Mouse (Mus musculus): ENCODE data around the gene Id2. TPM values are rescaled to one million over a fixed set of nuclear protein-coding genes. Genes with fewer than 3 reads are reported as not detected.

The Id2 gene
- polyA plus RNA-seq, 1 experiment from 2014 or later: 111 TPM

GRCm38 (mm10) chr12:25095538-25095937 is 1.4 kb downstream of the Id2 start:
- no peaks in the 10 kb centered on the region for H3K36me3 ChIP-seq
- H3K4me1 ChIP-seq: peaks cover 35% of the 10 kb centered on the region
- ATAC-seq: no peak
- H3K9me3 ChIP-seq (replicated peaks): no peaks in the 10 kb centered on the region
- peak overlapping the region; percentile 45 for H3K9ac ChIP-seq
- H3K4me2 ChIP-seq: peak overlapping the region; percentile 70
- WGBS (ENCODE audit: insufficient replicate concordance): under 1% methylated on average over 19 of the region's 19 CpGs
- H3K27ac ChIP-seq: peak overlapping the region; percentile 27; the same call in 1 of the 2 replicates
- H3K27me3 ChIP-seq (replicated peaks): peaks cover 87% of the 10 kb centered on the region
- H3K4me3 ChIP-seq: peak overlapping the region; percentile 60

GRCm38 (mm10) chr12:25094621-25095521 is 2.1 kb downstream of the Id2 start:
- 6% methylated on average over 22 of the region's 22 CpGs for WGBS (ENCODE audit: insufficient replicate concordance)
- Histone ChIP-seq H3K9ac (peak overlapping the region; percentile 45), H3K4me2 (peak overlapping the region; percentile 70), H3K9me3 (replicated peaks) (no peaks in the 10 kb centered on the region), H3K4me3 (peak overlapping the region; percentile 60), H3K27me3 (replicated peaks) (peaks cover 80% of the 10 kb centered on the region), H3K4me1 (peaks cover 35% of the 10 kb centered on the region), H3K36me3 (no peaks in the 10 kb centered on the region), H3K27ac (peak overlapping the region; percentile 66)
- ATAC-seq: no peak

GRCm38 (mm10) chr12:25093241-25093774 is 3.6 kb downstream of the Id2 start:
- no peaks in the 10 kb centered on the region for H3K36me3 ChIP-seq
- peak overlapping the region; percentile 31 for H3K4me3 ChIP-seq
- H3K4me2 ChIP-seq: peak overlapping the region; percentile 53
- peaks cover 24% of the 10 kb centered on the region for H3K4me1 ChIP-seq
- 35% methylated on average over 11 of the region's 11 CpGs for WGBS (ENCODE audit: insufficient replicate concordance)
- no peak overlapping the region for H3K9ac ChIP-seq
- H3K9me3 ChIP-seq (replicated peaks): no peaks in the 10 kb centered on the region
- peaks cover 65% of the 10 kb centered on the region for H3K27me3 ChIP-seq (replicated peaks)
- ATAC-seq: no peak
- H3K27ac ChIP-seq: no peak overlapping the region

GRCm38 (mm10) chr12:25092751-25093211 is 4.2 kb downstream of the Id2 start:
- ATAC-seq: peak; percentile 6; the same call in 1 of the 2 replicates
- Histone ChIP-seq H3K4me3 (peak overlapping the region; percentile 31; the same call in 1 of the 2 replicates), H3K9ac (no peak overlapping the region)

GRCm38 (mm10) chr12:25092027-25092704 is 4.8 kb downstream of the Id2 start:
- Histone ChIP-seq H3K4me2 (peak overlapping the region; percentile 53), H3K9me3 (replicated peaks) (no peaks in the 10 kb centered on the region), H3K9ac (no peak overlapping the region), H3K27me3 (replicated peaks) (peaks cover 53% of the 10 kb centered on the region), H3K4me1 (peaks cover 17% of the 10 kb centered on the region), H3K4me3 (peak overlapping the region; percentile 31; the same call in 1 of the 2 replicates), H3K36me3 (no peaks in the 10 kb centered on the region), H3K27ac (0 out of 2 replicates have a peak overlapping the region, but pooled peaks have one; percentile 4)
- ATAC-seq: peak; percentile 24; the same call in 1 of the 2 replicates
- 9% methylated on average over 25 of the region's 25 CpGs for WGBS (ENCODE audit: insufficient replicate concordance)

More at GRCm38 (mm10) chr12:25092751-25093211, 4.2 kb downstream of the Id2 start:
- 6% methylated on average over 16 of the region's 17 CpGs for WGBS (ENCODE audit: insufficient replicate concordance)
- Histone ChIP-seq H3K9me3 (replicated peaks) (no peaks in the 10 kb centered on the region), H3K4me1 (peaks cover 19% of the 10 kb centered on the region), H3K36me3 (no peaks in the 10 kb centered on the region), H3K27ac (0 out of 2 replicates have a peak overlapping the region, but pooled peaks have one; percentile 4), H3K27me3 (replicated peaks) (peaks cover 59% of the 10 kb centered on the region), H3K4me2 (peak overlapping the region; percentile 53)

GRCm38 (mm10) chr12:25089433-25089832 is 7.5 kb downstream of the Id2 start:
- Histone ChIP-seq H3K36me3 (no peaks in the 10 kb centered on the region), H3K4me2 (no peak overlapping the region), H3K27ac (no peak overlapping the region), H3K9ac (no peak overlapping the region), H3K4me1 (peaks cover 12% of the 10 kb centered on the region; the same call in 1 of the 2 replicates), H3K4me3 (no peak overlapping the region), H3K27me3 (replicated peaks) (peaks cover 26% of the 10 kb centered on the region), H3K9me3 (replicated peaks) (no peaks in the 10 kb centered on the region)
- ATAC-seq: no peak
- 11% methylated on average over 1 of the region's 1 CpGs for WGBS (ENCODE audit: insufficient replicate concordance)

- no peak overlapping the region for H3K4me3 ChIP-seq
- 48% methylated on average over 4 of the region's 4 CpGs for WGBS (ENCODE audit: insufficient replicate concordance)
Measured at GRCm38 (mm10) chr12:25086966-25087365, 10.0 kb downstream of the Id2 start.

GRCm38 (mm10) chr12:25083260-25084178 is 13.4 kb downstream of the Id2 start:
- Histone ChIP-seq H3K9ac (no peak overlapping the region), H3K27ac (no peak overlapping the region), H3K27me3 (replicated peaks) (peaks cover 11% of the 10 kb centered on the region), H3K9me3 (replicated peaks) (no peaks in the 10 kb centered on the region), H3K4me3 (no peak overlapping the region), H3K4me1 (no peaks in the 10 kb centered on the region), H3K4me2 (no peak overlapping the region), H3K36me3 (no peaks in the 10 kb centered on the region)
- 35% methylated on average over 26 of the region's 26 CpGs for WGBS (ENCODE audit: insufficient replicate concordance)
- no peak for ATAC-seq

More at GRCm38 (mm10) chr12:25086966-25087365, 10.0 kb downstream of the Id2 start:
- ATAC-seq: no peak
- Histone ChIP-seq H3K4me1 (peaks cover 5% of the 10 kb centered on the region; the same call in 1 of the 2 replicates), H3K4me2 (no peak overlapping the region), H3K36me3 (no peaks in the 10 kb centered on the region), H3K27ac (no peak overlapping the region), H3K9ac (no peak overlapping the region), H3K27me3 (replicated peaks) (peaks cover 14% of the 10 kb centered on the region), H3K9me3 (replicated peaks) (no peaks in the 10 kb centered on the region)

- Histone ChIP-seq H3K27ac (no peak overlapping the region), H3K4me3 (no peak overlapping the region), H3K4me2 (no peak overlapping the region), H3K36me3 (no peaks in the 10 kb centered on the region), H3K4me1 (no peaks in the 10 kb centered on the region), H3K9me3 (replicated peaks) (no peaks in the 10 kb centered on the region), H3K9ac (no peak overlapping the region), H3K27me3 (replicated peaks) (no peaks in the 10 kb centered on the region)
- WGBS (ENCODE audit: insufficient replicate concordance): 59% methylated on average over 3 of the region's 3 CpGs
- ATAC-seq: no peak
Measured at GRCm38 (mm10) chr12:25074344-25074743, 22.6 kb downstream of the Id2 start.

- no peaks in the 10 kb centered on the region for H3K36me3 ChIP-seq
- H3K4me1 ChIP-seq: no peaks in the 10 kb centered on the region
- no peak overlapping the region for H3K9ac ChIP-seq
- H3K4me3 ChIP-seq: no peak overlapping the region
- H3K27ac ChIP-seq: no peak overlapping the region
- H3K27me3 ChIP-seq (replicated peaks): no peaks in the 10 kb centered on the region
- WGBS (ENCODE audit: insufficient replicate concordance): 62% methylated on average over 4 of the region's 4 CpGs
- H3K4me2 ChIP-seq: no peak overlapping the region
- no peak for ATAC-seq
- H3K9me3 ChIP-seq (replicated peaks): no peaks in the 10 kb centered on the region
Measured at GRCm38 (mm10) chr12:25073374-25073773, 23.6 kb downstream of the Id2 start.

GRCm38 (mm10) chr12:25062264-25062663 is 34.7 kb downstream of the Id2 start:
- ATAC-seq: no peak
- Histone ChIP-seq H3K27ac (no peak overlapping the region), H3K9ac (no peak overlapping the region), H3K4me2 (no peak overlapping the region), H3K36me3 (peaks cover 23% of the 10 kb centered on the region), H3K27me3 (replicated peaks) (no peaks in the 10 kb centered on the region), H3K4me1 (no peaks in the 10 kb centered on the region), H3K4me3 (no peak overlapping the region), H3K9me3 (replicated peaks) (no peaks in the 10 kb centered on the region)
- WGBS (ENCODE audit: insufficient replicate concordance): 77% methylated on average over 6 of the region's 6 CpGs
